Mouse (Mus musculus) bone marrow, adult 2 months (tissue): ENCODE results near the gene Otop1.

Experiments used
- CTCF ChIP-seq: fragments of 200-500 bp; IDR thresholded peaks from 2 replicates; pipeline ENCODE4 v1.5.1; 2011; ENCODE audit warnings: low read length, control low read depth; ENCODE audit not compliant: control insufficient read depth, insufficient read depth
- POLR2A ChIP-seq: fragments of 200-500 bp; IDR thresholded peaks from 2 replicates; pipeline ENCODE4 v1.6.1; 2011; ENCODE audit warnings: low read depth, mild to moderate bottlenecking, control low read depth, low read length, borderline replicate concordance; ENCODE audit not compliant: control insufficient read depth

- TF ChIP-seq CTCF = no peak
- no peak for TF ChIP-seq POLR2A
These were observed 1.9 kb upstream of the Otop1 start for GRCm38 (mm10) chr5:38273831-38274230.
